Mouse (Mus musculus): Measurements from ENCODE around the gene Stoml2. TPM values are rescaled to one million over a fixed set of nuclear protein-coding genes. Genes with fewer than 3 reads are reported as not detected.

Gene Stoml2
- total and polyA plus RNA-seq, 3 experiments = 97.3 to 114 (median 101) TPM

- Histone ChIP-seq H3K9ac (ENCODE audit: low read depth, low read length) (peak overlapping the region; percentile 42; the same call in 1 of the 2 replicates), H3K36me3 (ENCODE audit: control insufficient read depth, insufficient read depth, low read length) (no peaks in the 10 kb centered on the region), H3K79me2 (replicated peaks; ENCODE audit: control insufficient read depth, insufficient read depth, low read length) (no peaks in the 10 kb centered on the region), H3K27ac (peak overlapping the region; percentile 32), H3K4me3 (peak overlapping the region; percentile 13; the same call in 1 of the 2 replicates), H3K4me1 (ENCODE audit: control insufficient read depth, insufficient read depth, low read length) (peaks cover 5% of the 10 kb centered on the region), H3K27me3 (ENCODE audit: control insufficient read depth, insufficient read depth, low read length) (no peaks in the 10 kb centered on the region)
- DNase-seq = no peak
- intact Hi-C loops (cut with DNase I) = loop anchor here (1.0 to 10.0 kb wide), 4 partner anchors 69 to 376 kb away; no protein-coding TSS in a partner anchor
- TF ChIP-seq EP300 (IDR thresholded peaks at IDR 0.05; ENCODE audit: insufficient read depth, low read depth, low read length) (no peak), POLR2A (IDR thresholded peaks at IDR 0.05; ENCODE audit: insufficient read depth, low read depth, low read length) (no peak), CTCF (IDR thresholded peaks at IDR 0.05) (no peak)
- 48% methylated on average over 5 of the region's 5 CpGs for WGBS
These were observed 15.1 kb upstream of the Stoml2 start for GRCm38 (mm10) chr4:43046607-43047006.

GRCm38 (mm10) chr4:43045659-43046302 lies 14.3 kb upstream of the Stoml2 start, which contains the start of gene Fam214b:
TSS of gene Fam214b (minus strand) at chr4:43046220.
- DNase-seq = peak; percentile 98 to 99
- Histone ChIP-seq H3K9ac (ENCODE audit: low read depth, low read length) (peak within 1 kb of the TSS; percentile 60), H3K4me1 (ENCODE audit: control insufficient read depth, insufficient read depth, low read length) (peaks cover 5% of the 10 kb centered on the region), H3K4me3 (peak within 1 kb of the TSS; percentile 71), H3K36me3 (ENCODE audit: control insufficient read depth, insufficient read depth, low read length) (no peaks in the 10 kb centered on the region), H3K27me3 (ENCODE audit: control insufficient read depth, insufficient read depth, low read length) (no peaks in the 10 kb centered on the region), H3K27ac (peak within 1 kb of the TSS; percentile 79), H3K79me2 (replicated peaks; ENCODE audit: control insufficient read depth, insufficient read depth, low read length) (no peaks in the 10 kb centered on the region)
- TF ChIP-seq POLR2A (IDR thresholded peaks at IDR 0.05; ENCODE audit: insufficient read depth, low read depth, low read length) = peak; percentile 63
- no peak for TF ChIP-seq CTCF (IDR thresholded peaks at IDR 0.05)
- peak; percentile 75 for TF ChIP-seq EP300 (IDR thresholded peaks at IDR 0.05; ENCODE audit: insufficient read depth, low read depth, low read length)
- 1% methylated on average over 33 of the region's 33 CpGs for WGBS
- intact Hi-C loops (cut with DNase I) = loop anchor here (2.0 to 10.0 kb wide), 3 partner anchors 199 to 377 kb away; no protein-coding TSS in a partner anchor

- Histone ChIP-seq H3K4me3 (peak overlapping the region; percentile 71), H3K4me1 (ENCODE audit: control insufficient read depth, insufficient read depth, low read length) (peaks cover 5% of the 10 kb centered on the region), H3K9ac (ENCODE audit: low read depth, low read length) (peak overlapping the region; percentile 54), H3K27ac (peak overlapping the region; percentile 79), H3K36me3 (ENCODE audit: control insufficient read depth, insufficient read depth, low read length) (no peaks in the 10 kb centered on the region), H3K27me3 (ENCODE audit: control insufficient read depth, insufficient read depth, low read length) (no peaks in the 10 kb centered on the region), H3K79me2 (replicated peaks; ENCODE audit: control insufficient read depth, insufficient read depth, low read length) (no peaks in the 10 kb centered on the region)
- DNase-seq = no peak
- intact Hi-C loops (cut with DNase I) = loop anchor here (5.0 to 10.0 kb wide), 2 partner anchors 360 to 377 kb away; no protein-coding TSS in a partner anchor
- WGBS = 9% methylated on average over 13 of the region's 13 CpGs
- TF ChIP-seq CTCF (IDR thresholded peaks at IDR 0.05) (no peak), EP300 (IDR thresholded peaks at IDR 0.05; ENCODE audit: insufficient read depth, low read depth, low read length) (no peak), POLR2A (IDR thresholded peaks at IDR 0.05; ENCODE audit: insufficient read depth, low read depth, low read length) (no peak)
These were observed 13.8 kb upstream of the Stoml2 start for GRCm38 (mm10) chr4:43045285-43045658.

GRCm38 (mm10) chr4:43044673-43045072 lies 13.2 kb upstream of the Stoml2 start:
- Histone ChIP-seq H3K9ac (ENCODE audit: low read depth, low read length) (no peak overlapping the region; the same call in 1 of the 2 replicates), H3K27me3 (ENCODE audit: control insufficient read depth, insufficient read depth, low read length) (no peaks in the 10 kb centered on the region), H3K27ac (peak overlapping the region; percentile 79), H3K4me3 (peak overlapping the region; percentile 71), H3K4me1 (ENCODE audit: control insufficient read depth, insufficient read depth, low read length) (peaks cover 5% of the 10 kb centered on the region), H3K36me3 (ENCODE audit: control insufficient read depth, insufficient read depth, low read length) (no peaks in the 10 kb centered on the region), H3K79me2 (replicated peaks; ENCODE audit: control insufficient read depth, insufficient read depth, low read length) (no peaks in the 10 kb centered on the region)
- 20% methylated on average over 4 of the region's 4 CpGs for WGBS
- DNase-seq = peak; percentile 58 to 75
- 0 out of 2 replicates have a peak, but pooled peaks have one; percentile 36 for TF ChIP-seq EP300 (IDR thresholded peaks at IDR 0.05; ENCODE audit: insufficient read depth, low read depth, low read length)
- no peak for TF ChIP-seq POLR2A (IDR thresholded peaks at IDR 0.05; ENCODE audit: insufficient read depth, low read depth, low read length)
- intact Hi-C loops (cut with DNase I) = loop anchor here (5.0 to 10.0 kb wide), 2 partner anchors 360 to 378 kb away; no protein-coding TSS in a partner anchor

GRCm38 (mm10) chr4:43043644-43044357 lies 12.3 kb upstream of the Stoml2 start:
- Histone ChIP-seq H3K27ac (peak overlapping the region; percentile 79), H3K79me2 (replicated peaks; ENCODE audit: control insufficient read depth, insufficient read depth, low read length) (no peaks in the 10 kb centered on the region), H3K27me3 (ENCODE audit: control insufficient read depth, insufficient read depth, low read length) (no peaks in the 10 kb centered on the region), H3K9ac (ENCODE audit: low read depth, low read length) (no peak overlapping the region), H3K4me3 (peak overlapping the region; percentile 24; the same call in 1 of the 2 replicates), H3K36me3 (ENCODE audit: control insufficient read depth, insufficient read depth, low read length) (no peaks in the 10 kb centered on the region), H3K4me1 (ENCODE audit: control insufficient read depth, insufficient read depth, low read length) (peaks cover 10% of the 10 kb centered on the region)
- WGBS = 29% methylated on average over 7 of the region's 7 CpGs
- no peak for TF ChIP-seq CTCF (IDR thresholded peaks at IDR 0.05)
- no peak for TF ChIP-seq POLR2A (IDR thresholded peaks at IDR 0.05; ENCODE audit: insufficient read depth, low read depth, low read length)
- no peak for TF ChIP-seq EP300 (IDR thresholded peaks at IDR 0.05; ENCODE audit: insufficient read depth, low read depth, low read length)
- peak; percentile 70 to 83 for DNase-seq
- intact Hi-C loops (cut with DNase I) = loop anchor here (10.0 kb wide), 1 partner anchor 361 kb away; no protein-coding TSS in a partner anchor
